Mouse (Mus musculus): ENCODE results near the gene Fbxl7. TPM values are rescaled to one million over a fixed set of nuclear protein-coding genes. Genes with fewer than 3 reads are reported as not detected.
"Not testable (repeated sequence)": the region's sequence is repeated elsewhere in the genome, so short reads cannot be mapped to it uniquely, and the experiment has no call there.

Fbxl7 gene
- total and polyA plus RNA-seq, 3 experiments = 1.9 to 3.1 (median 3.0) TPM

DNA sequence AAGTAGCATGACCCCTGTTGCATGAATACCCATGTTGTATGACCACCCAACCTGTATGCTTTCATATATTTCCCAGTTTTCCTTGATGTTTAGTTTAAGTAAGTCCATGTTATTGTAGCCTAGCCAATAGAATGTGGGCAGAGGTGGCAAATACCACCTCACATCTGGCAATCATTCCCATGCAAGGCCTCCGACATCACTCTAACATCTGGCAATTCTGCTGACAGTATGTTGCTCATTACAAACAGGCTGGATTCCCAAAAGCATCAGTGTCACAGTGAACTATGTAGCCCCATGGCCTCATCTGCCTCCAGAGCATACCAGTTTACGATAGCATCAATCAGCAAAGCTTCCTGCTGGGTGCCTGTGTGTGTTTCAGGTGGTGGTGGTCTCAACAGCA, 163.0 kb downstream of the Fbxl7 start:
- Histone ChIP-seq H3K4me1 (ENCODE audit: control insufficient read depth, insufficient read depth, low read length) (no peaks in the 10 kb centered on the region; the same call in 1 of the 2 replicates), H3K27me3 (ENCODE audit: control insufficient read depth, insufficient read depth, low read length) (no peaks in the 10 kb centered on the region), H3K79me2 (replicated peaks; ENCODE audit: control insufficient read depth, insufficient read depth, low read length) (0 out of 2 replicates have a peak, but pooled peaks cover 2% of the 10 kb centered on the region), H3K9ac (ENCODE audit: low read depth, low read length) (no peak overlapping the region), H3K4me3 (no peak overlapping the region), H3K36me3 (ENCODE audit: control insufficient read depth, insufficient read depth, low read length) (no peaks in the 10 kb centered on the region), H3K27ac (no peak overlapping the region)
- no peak for TF ChIP-seq EP300 (IDR thresholded peaks at IDR 0.05; ENCODE audit: insufficient read depth, low read depth, low read length)
- no peak for TF ChIP-seq POLR2A (IDR thresholded peaks at IDR 0.05; ENCODE audit: insufficient read depth, low read depth, low read length)
- no peak for TF ChIP-seq CTCF (IDR thresholded peaks at IDR 0.05)
- no peak for DNase-seq
- intact Hi-C loops (cut with DNase I) = no loop called here
- 85% methylated on average over 2 of the region's 2 CpGs for WGBS

DNA sequence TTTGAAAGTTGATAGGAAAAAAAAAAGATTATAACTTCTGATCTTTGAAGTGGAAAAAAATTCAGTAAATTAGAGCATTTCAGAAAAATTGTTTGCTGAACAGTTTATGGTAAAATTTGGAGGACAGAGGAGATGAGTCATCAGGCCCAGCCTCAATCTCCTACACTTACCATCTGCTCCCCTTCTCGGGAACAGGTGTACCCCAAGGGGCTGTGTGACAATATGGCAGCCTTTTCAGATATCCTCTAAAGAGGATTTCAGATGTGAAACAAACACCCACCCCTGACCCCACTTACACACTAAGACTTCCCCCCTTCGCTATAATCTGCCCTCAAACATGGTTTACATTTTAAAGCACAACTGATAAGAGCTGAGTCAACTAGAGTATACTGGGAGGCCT, 164.6 kb downstream of the Fbxl7 start:
- Histone ChIP-seq H3K4me1 (ENCODE audit: control insufficient read depth, insufficient read depth, low read length) (no peaks in the 10 kb centered on the region; the same call in 1 of the 2 replicates), H3K4me3 (no peak overlapping the region)
- intact Hi-C loops (cut with DNase I) = no loop called here

DNA sequence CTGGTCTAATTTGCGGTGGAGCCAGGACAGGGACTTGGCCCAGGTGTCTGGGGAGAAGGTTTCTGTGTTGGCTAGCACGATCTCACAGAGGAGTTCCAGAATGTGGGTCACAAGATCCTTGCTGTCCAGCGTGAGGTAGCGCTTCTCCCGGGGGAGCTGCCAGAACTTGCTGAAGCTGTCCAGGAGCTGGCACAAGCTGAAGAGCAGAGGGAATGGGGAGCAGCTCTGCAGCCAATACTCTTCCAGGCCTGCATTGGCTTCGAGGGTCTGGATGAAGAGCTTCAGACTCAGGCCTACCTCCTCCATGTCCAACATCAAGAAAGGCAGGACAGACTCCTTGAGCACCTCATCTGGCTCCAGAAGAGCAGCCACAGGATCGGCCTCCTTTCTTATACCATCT, 166.0 kb downstream of the Fbxl7 start:
- H3K27ac ChIP-seq; H3K79me2 ChIP-seq (replicated peaks; ENCODE audit: control insufficient read depth, insufficient read depth, low read length); H3K27me3 ChIP-seq (ENCODE audit: control insufficient read depth, insufficient read depth, low read length); H3K36me3 ChIP-seq (ENCODE audit: control insufficient read depth, insufficient read depth, low read length); H3K4me1 ChIP-seq (ENCODE audit: control insufficient read depth, insufficient read depth, low read length); intact Hi-C loops (cut with DNase I); H3K9ac ChIP-seq (ENCODE audit: low read depth, low read length); DNase-seq; H3K4me3 ChIP-seq: not testable (repeated sequence)
- 65% methylated on average over 6 of the region's 7 CpGs for WGBS

More for the DNA sequence above, 164.6 kb downstream of the Fbxl7 start:
- TF ChIP-seq POLR2A (IDR thresholded peaks at IDR 0.05; ENCODE audit: insufficient read depth, low read depth, low read length) (no peak), EP300 (IDR thresholded peaks at IDR 0.05; ENCODE audit: insufficient read depth, low read depth, low read length) (no peak), CTCF (IDR thresholded peaks at IDR 0.05) (no peak)
- H3K36me3 ChIP-seq (ENCODE audit: control insufficient read depth, insufficient read depth, low read length) = no peaks in the 10 kb centered on the region
- no peaks in the 10 kb centered on the region for H3K27me3 ChIP-seq (ENCODE audit: control insufficient read depth, insufficient read depth, low read length)
- 66% methylated on average over 2 of the region's 2 CpGs for WGBS
- H3K27ac ChIP-seq = no peak overlapping the region
- DNase-seq = no peak
- H3K9ac ChIP-seq (ENCODE audit: low read depth, low read length) = no peak overlapping the region
- 0 out of 2 replicates have a peak, but pooled peaks cover 2% of the 10 kb centered on the region for H3K79me2 ChIP-seq (replicated peaks; ENCODE audit: control insufficient read depth, insufficient read depth, low read length)

DNA sequence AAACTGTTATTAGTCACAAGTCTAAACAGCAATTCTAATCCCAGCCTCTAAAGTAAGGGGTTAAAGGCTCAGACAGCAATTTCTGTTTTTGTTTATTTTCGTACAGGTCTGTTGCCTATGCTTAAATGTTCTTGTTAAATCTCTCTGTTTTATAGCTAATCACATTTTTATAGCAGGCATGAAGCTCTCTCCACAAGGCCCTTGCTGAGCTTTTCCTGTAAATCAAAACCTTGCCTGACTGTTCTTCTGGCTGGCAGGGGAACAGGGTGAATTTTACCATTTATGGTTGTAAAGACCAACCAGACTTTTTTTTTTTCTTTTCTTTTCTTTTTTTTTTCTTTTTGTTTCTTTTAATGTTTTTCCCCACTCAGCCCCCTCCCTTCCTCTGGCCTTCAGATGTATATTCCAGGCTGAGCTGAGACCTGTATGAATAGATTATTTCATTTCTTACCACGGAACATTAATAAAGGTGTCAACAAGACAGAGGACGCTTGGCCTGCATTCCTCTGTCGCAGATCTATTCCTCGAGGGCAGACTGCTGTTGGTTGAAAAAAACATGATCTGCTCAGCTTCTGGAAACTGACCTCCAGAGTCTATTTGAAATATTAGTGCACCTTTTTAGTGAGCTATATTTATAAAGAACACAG, 176.9 kb downstream of the Fbxl7 start:
- no peak for TF ChIP-seq POLR2A (IDR thresholded peaks at IDR 0.05; ENCODE audit: insufficient read depth, low read depth, low read length)
- TF ChIP-seq EP300 (IDR thresholded peaks at IDR 0.05; ENCODE audit: insufficient read depth, low read depth, low read length) = no peak
- no peak for TF ChIP-seq CTCF (IDR thresholded peaks at IDR 0.05)
- Histone ChIP-seq H3K79me2 (replicated peaks; ENCODE audit: control insufficient read depth, insufficient read depth, low read length) (no peaks in the 10 kb centered on the region), H3K9ac (ENCODE audit: low read depth, low read length) (no peak overlapping the region), H3K4me3 (no peak overlapping the region), H3K4me1 (ENCODE audit: control insufficient read depth, insufficient read depth, low read length) (no peaks in the 10 kb centered on the region; the same call in 1 of the 2 replicates), H3K27me3 (ENCODE audit: control insufficient read depth, insufficient read depth, low read length) (no peaks in the 10 kb centered on the region), H3K27ac (no peak overlapping the region), H3K36me3 (ENCODE audit: control insufficient read depth, insufficient read depth, low read length) (no peaks in the 10 kb centered on the region)
- 48% methylated on average over 5 of the region's 5 CpGs for whole genome bisulfite sequencing
- intact Hi-C loops (cut with DNase I) = no loop called here
- no peak for DNase-seq

DNA sequence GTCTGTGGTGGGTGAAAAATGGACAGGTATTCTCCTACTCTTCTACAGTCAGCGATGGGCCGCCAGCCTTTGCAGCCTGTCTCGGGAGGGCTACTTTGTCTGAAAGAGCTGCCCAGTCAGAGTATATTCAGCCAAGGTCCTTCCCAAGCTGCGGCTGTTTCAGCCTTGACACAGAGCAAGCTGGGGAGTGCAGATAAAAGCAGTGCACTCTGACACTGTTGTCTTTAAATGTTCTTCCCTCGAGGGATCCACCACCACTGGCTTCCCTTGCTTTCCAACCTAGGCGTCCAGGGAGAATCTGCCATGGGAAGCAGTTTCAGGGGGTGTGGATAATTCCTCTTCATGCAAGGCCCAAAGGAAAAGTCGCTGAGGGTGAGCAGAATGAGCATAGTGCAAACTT, 177.4 kb downstream of the Fbxl7 start:
- H3K79me2 ChIP-seq (replicated peaks; ENCODE audit: control insufficient read depth, insufficient read depth, low read length) = no peaks in the 10 kb centered on the region
- no peaks in the 10 kb centered on the region; the same call in 1 of the 2 replicates for H3K4me1 ChIP-seq (ENCODE audit: control insufficient read depth, insufficient read depth, low read length)
- no peak overlapping the region for H3K9ac ChIP-seq (ENCODE audit: low read depth, low read length)
- no peak for TF ChIP-seq EP300 (IDR thresholded peaks at IDR 0.05; ENCODE audit: insufficient read depth, low read depth, low read length)
- TF ChIP-seq POLR2A (IDR thresholded peaks at IDR 0.05; ENCODE audit: insufficient read depth, low read depth, low read length) = no peak
- TF ChIP-seq CTCF (IDR thresholded peaks at IDR 0.05) = no peak
- H3K27ac ChIP-seq = no peak overlapping the region
- no peak overlapping the region for H3K4me3 ChIP-seq
- DNase-seq = no peak
- 40% methylated on average over 7 of the region's 7 CpGs for WGBS
- no peaks in the 10 kb centered on the region for H3K27me3 ChIP-seq (ENCODE audit: control insufficient read depth, insufficient read depth, low read length)
- intact Hi-C loops (cut with DNase I) = no loop called here
- no peaks in the 10 kb centered on the region for H3K36me3 ChIP-seq (ENCODE audit: control insufficient read depth, insufficient read depth, low read length)

DNA sequence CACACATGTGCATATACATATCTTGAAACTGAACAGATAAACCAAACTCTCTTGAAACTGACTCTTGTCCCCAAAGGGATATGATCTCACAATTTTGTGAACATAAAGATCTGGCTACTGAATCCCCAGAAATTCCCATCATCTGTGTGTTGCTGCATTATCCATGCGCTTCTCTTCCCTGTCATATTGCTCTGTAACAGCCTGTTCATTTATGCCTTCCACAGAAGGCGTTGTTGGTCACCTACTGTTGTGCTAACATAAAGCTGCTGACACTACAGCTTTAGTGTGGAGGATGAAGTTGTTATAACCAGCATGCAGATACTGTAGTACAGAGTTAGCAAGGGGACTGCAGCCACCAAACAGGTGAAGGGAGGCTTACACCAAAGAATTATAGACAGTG, 179.2 kb downstream of the Fbxl7 start:
- no peaks in the 10 kb centered on the region for H3K36me3 ChIP-seq (ENCODE audit: control insufficient read depth, insufficient read depth, low read length)
- no peak for DNase-seq
- WGBS = 94% methylated on average over 2 of the region's 2 CpGs
- intact Hi-C loops (cut with DNase I) = no loop called here
- H3K27me3 ChIP-seq (ENCODE audit: control insufficient read depth, insufficient read depth, low read length) = no peaks in the 10 kb centered on the region
- TF ChIP-seq EP300 (IDR thresholded peaks at IDR 0.05; ENCODE audit: insufficient read depth, low read depth, low read length) (no peak), POLR2A (IDR thresholded peaks at IDR 0.05; ENCODE audit: insufficient read depth, low read depth, low read length) (no peak), CTCF (IDR thresholded peaks at IDR 0.05) (no peak)
- H3K9ac ChIP-seq (ENCODE audit: low read depth, low read length) = no peak overlapping the region
- no peaks in the 10 kb centered on the region for H3K79me2 ChIP-seq (replicated peaks; ENCODE audit: control insufficient read depth, insufficient read depth, low read length)
- H3K27ac ChIP-seq = no peak overlapping the region
- no peak overlapping the region for H3K4me3 ChIP-seq
- no peaks in the 10 kb centered on the region; the same call in none of the 2 replicates for H3K4me1 ChIP-seq (ENCODE audit: control insufficient read depth, insufficient read depth, low read length)

All from heart, adult 2 months (tissue).